Mouse (Mus musculus): ENCODE measurements at regions not wholly inside any gene's neighbourhood (a gene's known extent, or its start where the extent isn't known, plus 50 kb on each side); places are given as distances from the start of the nearest gene placed in this dataset.
A peak's percentile ranks its signal among the peaks of the same experiment; 100 is the strongest.

GRCm38 (mm10) chr16:71070186-71070585 lies 756.4 kb downstream of the Gbe1 start:
- Histone ChIP-seq H3K27ac (ENCODE audit: control insufficient read depth, low read depth, low read length) (no peak overlapping the region), H3K9ac (ENCODE audit: control insufficient read depth, low read depth, low read length, poor library complexity, severe bottlenecking) (no peak overlapping the region), H3K4me3 (ENCODE audit: control insufficient read depth in 1 of 2, insufficient read depth in 1 of 2, low read depth in 2 of 2, low read length in 2 of 2) (no peak overlapping the region), H3K4me1 (ENCODE audit: control insufficient read depth in 1 of 2, insufficient read depth in 2 of 2, low read length in 2 of 2) (no peaks in the 10 kb centered on the region), H3K9me3 (replicated peaks; ENCODE audit: insufficient read depth, low read length) (no peaks in the 10 kb centered on the region), H3K27me3 (ENCODE audit: control insufficient read depth in 1 of 2, insufficient read depth in 2 of 2, low read length in 2 of 2) (no peaks in the 10 kb centered on the region), H3K36me3 (ENCODE audit: control insufficient read depth in 1 of 2, insufficient read depth in 2 of 2, low read length in 2 of 2) (no peaks in the 10 kb centered on the region), H3K79me2 (ENCODE audit: control insufficient read depth, insufficient read depth, low read length, poor library complexity) (no peaks in the 10 kb centered on the region)
- DNase-seq (ENCODE audit: low read depth, low spot score), result no peak
- TF ChIP-seq MYC (IDR thresholded peaks at IDR 0.05; ENCODE audit: low read depth, low read length), result no peak
- TF ChIP-seq EP300 (IDR thresholded peaks at IDR 0.05; ENCODE audit: low read depth in 1 of 2, low read length in 2 of 2), result no peak
- no peak for TF ChIP-seq ETS1 (IDR thresholded peaks at IDR 0.05; ENCODE audit: low read depth, low read length)
- no peak for TF ChIP-seq BHLHE40 (IDR thresholded peaks at IDR 0.05; ENCODE audit: borderline replicate concordance, low read depth, low read length)
- no peak for TF ChIP-seq MEF2A (IDR thresholded peaks at IDR 0.05; ENCODE audit: extremely low read depth, insufficient replicate concordance, low read depth, low read length, poor library complexity, severe bottlenecking)
- no peak for TF ChIP-seq ZMIZ1 (IDR thresholded peaks at IDR 0.05; ENCODE audit: low read depth, low read length)
- TF ChIP-seq POLR2A (IDR thresholded peaks at IDR 0.05; ENCODE audit: control insufficient read depth in 1 of 2, insufficient read depth in 1 of 2, low read depth in 1 of 2, low read length in 2 of 2, poor library complexity in 1 of 2), result no peak
- TF ChIP-seq CTCF (IDR thresholded peaks at IDR 0.05 in 2 of 3, conservative IDR thresholded peaks at IDR 0.05 in 1 of 3; ENCODE audit: control insufficient read depth in 1 of 3, insufficient read depth in 1 of 3, low read depth in 2 of 3, low read length in 3 of 3, poor library complexity in 1 of 3, severe bottlenecking in 1 of 3), result no peak
- TF ChIP-seq CHD2 (IDR thresholded peaks at IDR 0.05; ENCODE audit: low read length), result no peak
- TF ChIP-seq POLR2AphosphoS5 (IDR thresholded peaks at IDR 0.05; ENCODE audit: borderline replicate concordance, low read depth, low read length), result no peak
- TF ChIP-seq MYB (IDR thresholded peaks at IDR 0.05; ENCODE audit: low read depth, low read length), result no peak
- TF ChIP-seq JUND (IDR thresholded peaks at IDR 0.05; ENCODE audit: low read depth, low read length), result no peak
- TF ChIP-seq MXI1 (IDR thresholded peaks at IDR 0.05; ENCODE audit: low read depth, low read length), result no peak
- no peak for TF ChIP-seq MAX (IDR thresholded peaks at IDR 0.05; ENCODE audit: low read length)
- TF ChIP-seq ZC3H11A (IDR thresholded peaks at IDR 0.05; ENCODE audit: low read depth, low read length), result no peak
- no peak for TF ChIP-seq UBTF (IDR thresholded peaks at IDR 0.05; ENCODE audit: borderline replicate concordance, insufficient read depth, low read depth, low read length)
- no peak for TF ChIP-seq SIN3A (IDR thresholded peaks at IDR 0.05; ENCODE audit: low read length)
- no peak for TF ChIP-seq RAD21 (IDR thresholded peaks at IDR 0.05; ENCODE audit: low read depth, low read length)

GRCm38 (mm10) chr16:71102829-71103228 lies 789.1 kb downstream of the Gbe1 start:
- Histone ChIP-seq H3K27me3 (ENCODE audit: control insufficient read depth in 1 of 2, insufficient read depth in 2 of 2, low read length in 2 of 2) (no peaks in the 10 kb centered on the region), H3K9me3 (replicated peaks; ENCODE audit: insufficient read depth, low read length) (no peaks in the 10 kb centered on the region), H3K36me3 (ENCODE audit: control insufficient read depth in 1 of 2, insufficient read depth in 2 of 2, low read length in 2 of 2) (no peaks in the 10 kb centered on the region; a peak in 1 of 4 replicates), H3K9ac (ENCODE audit: control insufficient read depth, low read depth, low read length, poor library complexity, severe bottlenecking) (no peak overlapping the region), H3K4me3 (ENCODE audit: control insufficient read depth in 1 of 2, insufficient read depth in 1 of 2, low read depth in 2 of 2, low read length in 2 of 2) (no peak overlapping the region), H3K4me1 (ENCODE audit: control insufficient read depth in 1 of 2, insufficient read depth in 2 of 2, low read length in 2 of 2) (no peaks in the 10 kb centered on the region; a peak in 1 of 4 replicates), H3K27ac (ENCODE audit: control insufficient read depth, low read depth, low read length) (no peak overlapping the region), H3K79me2 (ENCODE audit: control insufficient read depth, insufficient read depth, low read length, poor library complexity) (no peaks in the 10 kb centered on the region)
- TF ChIP-seq GATA1 (IDR thresholded peaks at IDR 0.05; ENCODE audit: low read depth, low read length), result no peak
- no peak for TF ChIP-seq MYC (IDR thresholded peaks at IDR 0.05; ENCODE audit: low read depth, low read length)
- no peak for TF ChIP-seq E2F4 (IDR thresholded peaks at IDR 0.05; ENCODE audit: borderline replicate concordance, low read depth, low read length)
- no peak for TF ChIP-seq USF2 (IDR thresholded peaks at IDR 0.05; ENCODE audit: borderline replicate concordance in 1 of 2, insufficient read depth in 1 of 2, low read depth in 1 of 2, low read length in 2 of 2)
- TF ChIP-seq POLR2A (IDR thresholded peaks at IDR 0.05; ENCODE audit: control insufficient read depth in 1 of 2, insufficient read depth in 1 of 2, low read depth in 1 of 2, low read length in 2 of 2, poor library complexity in 1 of 2), result no peak
- TF ChIP-seq ZKSCAN1 (IDR thresholded peaks at IDR 0.05; ENCODE audit: low read depth, low read length), result no peak
- TF ChIP-seq RAD21 (IDR thresholded peaks at IDR 0.05; ENCODE audit: low read depth, low read length), result no peak
- no peak for TF ChIP-seq SIN3A (IDR thresholded peaks at IDR 0.05; ENCODE audit: low read length)
- TF ChIP-seq JUND (IDR thresholded peaks at IDR 0.05; ENCODE audit: low read depth, low read length), result no peak
- TF ChIP-seq BHLHE40 (IDR thresholded peaks at IDR 0.05; ENCODE audit: borderline replicate concordance, low read depth, low read length), result no peak
- TF ChIP-seq GABPA (IDR thresholded peaks at IDR 0.05; ENCODE audit: low read depth, low read length), result no peak
- no peak for TF ChIP-seq ZC3H11A (IDR thresholded peaks at IDR 0.05; ENCODE audit: low read depth, low read length)
- TF ChIP-seq ELF1 (IDR thresholded peaks at IDR 0.05; ENCODE audit: low read depth, low read length), result no peak
- no peak for TF ChIP-seq MAFK (IDR thresholded peaks at IDR 0.05; ENCODE audit: borderline replicate concordance, low read depth, low read length)
- no peak for TF ChIP-seq POLR2AphosphoS2 (IDR thresholded peaks at IDR 0.05; ENCODE audit: low read length)
- no peak for TF ChIP-seq TCF12 (IDR thresholded peaks at IDR 0.05; ENCODE audit: low read depth, low read length)
- no peak for TF ChIP-seq ZMIZ1 (IDR thresholded peaks at IDR 0.05; ENCODE audit: low read depth, low read length)
- peak; percentile 8 for DNase-seq (ENCODE audit: low read depth, low spot score)
